Mouse (Mus musculus) ES-Bruce4 (cell line): Measurements from ENCODE around the gene Sept4.

ENCODE experiments used
- CTCF ChIP-seq: IDR thresholded peaks from one replicate; pipeline ENCODE4 v1.8.1; 2011; ENCODE audit warnings: low read depth, low read length
- EP300 ChIP-seq: IDR thresholded peaks from 2 replicates; pipeline ENCODE4 v1.6.1; 2011; ENCODE audit warnings: low read depth, low read length; ENCODE audit not compliant: insufficient read depth
- POLR2A ChIP-seq: IDR thresholded peaks from one replicate; pipeline ENCODE4 v1.8.1; 2011; ENCODE audit warnings: low read length; ENCODE audit not compliant: insufficient read depth

- no peak for TF ChIP-seq CTCF
- TF ChIP-seq EP300, result no peak
- TF ChIP-seq POLR2A, result no peak
Observed at GRCm38 (mm10) chr11:87523967-87524366, 44.7 kb upstream of the Sept4 start.
